Mouse (Mus musculus): Measurements from ENCODE around the gene Csf2ra.

- no peak for TF ChIP-seq CTCF (IDR thresholded peaks at IDR 0.05; ENCODE audit: control insufficient read depth, insufficient read depth, insufficient read length)
- TF ChIP-seq MAX (IDR thresholded peaks at IDR 0.05): peak; percentile 31
These were observed 37.4 kb upstream of the Csf2ra start for GRCm38 (mm10) chr19:61265349-61266245.

Measured in C2C12 (cell line).